Mouse (Mus musculus) ovary, adult 18-20 months (tissue): ENCODE measurements around the gene Pde4dip.

Experiments used
- DNase-seq: peaks from one replicate; pipeline ENCODE4 v3.0.0; 2022; ENCODE audit warnings: low spot score, mixed read lengths

The Pde4dip gene

GRCm38 (mm10) chr3:97649022-97649421 is 239.5 kb downstream of the Pde4dip start:
- no peak for DNase-seq

GRCm38 (mm10) chr3:97648518-97648917 is 240.0 kb downstream of the Pde4dip start:
- no peak for DNase-seq

DNA sequence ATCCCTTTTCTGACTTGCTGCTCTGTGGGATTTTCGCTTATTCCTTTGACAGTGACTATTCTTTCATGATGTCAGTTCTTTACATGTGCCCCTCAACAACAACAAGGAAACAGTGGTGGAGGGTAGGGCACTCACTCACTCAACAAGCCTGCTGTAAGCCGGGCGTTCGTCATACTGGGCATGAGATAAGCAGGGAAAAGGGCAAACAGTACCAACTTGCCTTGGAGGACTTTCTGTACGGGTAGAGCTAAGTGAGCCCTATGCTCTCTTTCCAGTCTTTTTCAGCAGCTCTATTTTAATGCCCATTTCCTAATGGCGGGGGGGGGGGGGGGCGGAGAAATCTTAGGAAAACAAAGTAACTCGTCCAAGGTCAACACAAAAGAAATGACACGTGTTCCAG is 246.5 kb downstream of the Pde4dip start:
- no peak for DNase-seq

DNA sequence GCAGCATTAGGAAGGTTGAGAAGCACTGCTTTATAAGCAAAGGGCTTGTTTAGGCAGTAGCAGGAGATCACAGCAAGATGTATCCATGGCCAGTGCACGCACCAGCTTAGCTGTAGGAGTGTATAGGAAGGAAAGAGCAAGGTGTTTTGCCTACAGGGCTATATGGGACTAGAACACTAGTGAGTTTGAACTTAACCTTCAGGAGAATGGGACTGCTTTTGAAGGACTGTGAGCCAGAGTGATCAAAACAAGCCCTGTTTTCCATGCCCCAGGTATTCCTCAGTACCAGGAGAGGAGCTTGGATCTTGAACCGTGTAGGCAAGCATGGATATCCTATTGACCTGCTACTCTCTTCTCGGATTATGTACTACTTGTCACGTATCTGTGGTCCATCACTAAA is 247.1 kb downstream of the Pde4dip start:
- DNase-seq: no peak
